In genomic region chr16:93682689-93683507, GRCm38 (mm10) we compare ENCODE assay signal across 8 mouse cellular contexts. TPM values are rescaled to one million over a fixed set of nuclear protein-coding genes. Genes with fewer than 3 reads are reported as not detected.
DNase-seq lines count a peak whose midpoint lies in the region; ATAC-seq lines count a peak whose summit lies in the region.

Gene Cbr3 (plus strand): TSS chr16:93683215.

- peak within 1 kb of the TSS; percentile 91 for H3K4me2 ChIP-seq in intestine, embryonic 15.5 days (replicated peaks)

- peaks cover 29% of the 10 kb centered on the region for H3K27me3 ChIP-seq in intestine, embryonic 15.5 days (replicated peaks)

- peaks cover 14% of the 10 kb centered on the region for H3K4me1 ChIP-seq in intestine, embryonic 15.5 days (replicated peaks)

- peak; percentile 91 for ATAC-seq in intestine, embryonic 15.5 days

- intact Hi-C loops in left cerebral cortex, postnatal 36 days (cut with DNase I) = loop anchor here (10.0 kb wide), 1 partner anchor 82 kb away; no protein-coding TSS in a partner anchor

- H3K9me3 ChIP-seq in intestine, embryonic 15.5 days = no peaks in the 10 kb centered on the region

- H3K27ac ChIP-seq in intestine, embryonic 15.5 days = no peak within 1 kb of the TSS

- H3K9ac ChIP-seq in intestine, embryonic 15.5 days = peak within 1 kb of the TSS; percentile 38

- H3K4me3 ChIP-seq in intestine, embryonic 15.5 days (replicated peaks) = peak within 1 kb of the TSS; percentile 41

- H3K36me3 ChIP-seq in intestine, embryonic 15.5 days = no peaks in the 10 kb centered on the region

- WGBS in intestine, embryonic 15.5 days = under 1% methylated on average over 63 of the region's 63 CpGs

- DNase-seq in adrenal gland, adult 18-20 months (ENCODE audit: low spot score in 2 of 2) = peak; percentile 67 to 70
- peak; percentile 68 for DNase-seq in embryo, embryonic 9.5 days (ENCODE audit: extremely low spot score)
- peak; percentile 59 to 76 for DNase-seq in gastrocnemius, postnatal 4 days (ENCODE audit: low spot score in 2 of 2)
- peak; percentile 73 to 75 for DNase-seq in left cerebral cortex, postnatal 36 days (ENCODE audit: low spot score in 2 of 2)
- peak; percentile 47 for DNase-seq in mesoderm, embryonic 11.5 days (ENCODE audit: low read depth, low spot score)
- peak; percentile 57 for DNase-seq in right cerebral cortex, postnatal 4 days
- peak; percentile 64 to 81 for DNase-seq in urinary bladder, postnatal 4 days (ENCODE audit: low spot score in 2 of 2)

RNA-seq across cellular contexts. Expression of gene Cbr3, which starts in this region (rescaled TPM):
- 1 to 10 TPM; 6.4 to 8.8 TPM for total RNA-seq in adrenal gland, adult 18-20 months (2021)
- 1 to 10 TPM; 6.8 to 7.9 TPM for total RNA-seq in gastrocnemius, postnatal 4 days (2021)
- 2.1 and 2.4 TPM in 2 replicates for polyA plus RNA-seq in intestine, embryonic 15.5 days (2015; fragmentation: Nextera tagmentation; extraction: Ambion mirVana)
- total RNA-seq in left cerebral cortex, postnatal 36 days (2021) = 10 to 100 TPM; 14.5 to 15.9 TPM
